Mouse (Mus musculus): ENCODE results near the gene Tmem42. TPM values are rescaled to one million over a fixed set of nuclear protein-coding genes. Genes with fewer than 3 reads are reported as not detected.
A peak's percentile ranks its signal among the peaks of the same experiment; 100 is the strongest.

Tmem42 gene
- 10 to 100 TPM; 12.2 to 12.9 TPM for total RNA-seq (2021)
- 15.3 and 22.5 TPM in 2 replicates for polyA plus RNA-seq (2012; rRNA removed)
- long read RNA-seq, transcript Tmem42-201 (3 exons, 1,041 nt): major isoform, 23 of 23 reads
- long read RNA-seq, partial matches to known transcripts: 0 of 23 reads
- long read RNA-seq, other reads (novel, unspliced or antisense): 0 of 23 reads

DNA sequence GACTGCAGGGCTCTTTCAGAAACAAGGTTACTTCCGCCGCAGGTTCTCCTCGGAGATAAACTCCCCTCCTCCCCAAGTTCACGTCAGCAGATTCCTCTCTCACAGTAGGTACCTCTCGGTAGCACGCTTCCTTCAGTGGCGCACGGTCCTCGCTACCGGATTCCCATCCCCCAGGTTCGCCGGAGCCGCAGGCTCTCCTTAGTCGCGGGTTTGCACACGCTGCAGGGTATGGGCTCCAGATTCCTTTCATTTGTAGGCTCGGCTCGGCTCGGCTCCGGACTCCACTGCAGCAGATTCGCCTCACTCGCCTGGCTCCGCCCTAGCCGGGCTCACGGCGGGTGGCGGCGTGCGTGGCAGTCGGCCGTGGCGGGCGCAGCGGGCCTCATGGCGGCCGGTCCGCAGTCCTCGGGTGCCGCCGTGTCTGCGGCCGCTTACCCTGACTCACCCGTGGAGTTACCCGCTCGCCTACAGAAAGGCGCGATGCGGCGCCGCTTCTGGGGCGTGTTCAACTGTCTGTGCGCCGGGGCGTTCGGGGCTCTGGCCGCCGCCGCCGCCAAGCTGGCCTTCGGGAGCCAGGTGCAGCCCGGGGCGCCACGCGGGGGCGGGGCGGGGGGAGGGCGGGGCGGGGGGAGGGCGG is at the start of gene Tmem42:
Gene Tmem42, plus strand, starts transcription at position 332 of the 637 bp plus-strand sequence.
- peaks cover 4% of the 10 kb centered on the region for H3K4me1 ChIP-seq (ENCODE audit: control insufficient read depth, insufficient read depth, low read length)
- peak within 1 kb of the TSS; percentile 90 for H3K9ac ChIP-seq (ENCODE audit: low read depth, low read length)
- H3K79me2 ChIP-seq (replicated peaks; ENCODE audit: control insufficient read depth, insufficient read depth, low read length): no peaks in the 10 kb centered on the region
- peak within 1 kb of the TSS; percentile 60 for H3K4me3 ChIP-seq
- no peaks in the 10 kb centered on the region for H3K27me3 ChIP-seq (ENCODE audit: control insufficient read depth, insufficient read depth, low read length)
- DNase-seq: peak; percentile 89 to 93
- H3K27ac ChIP-seq: peak within 1 kb of the TSS; percentile 91
- intact Hi-C loops (cut with DNase I): loop anchor here (1.0 to 5.0 kb wide), 3 partner anchors 69 to 216 kb away; partner anchors contain the start of genes 1110059G10Rik, Exosc7, Kif15 and Tcaim
- no peaks in the 10 kb centered on the region for H3K36me3 ChIP-seq (ENCODE audit: control insufficient read depth, insufficient read depth, low read length)
- TF ChIP-seq CTCF (IDR thresholded peaks at IDR 0.05): no peak
- TF ChIP-seq POLR2A (IDR thresholded peaks at IDR 0.05; ENCODE audit: insufficient read depth, low read depth, low read length): no peak
- TF ChIP-seq EP300 (IDR thresholded peaks at IDR 0.05; ENCODE audit: insufficient read depth, low read depth, low read length): no peak
- WGBS: under 1% methylated on average over 66 of the region's 69 CpGs

DNA sequence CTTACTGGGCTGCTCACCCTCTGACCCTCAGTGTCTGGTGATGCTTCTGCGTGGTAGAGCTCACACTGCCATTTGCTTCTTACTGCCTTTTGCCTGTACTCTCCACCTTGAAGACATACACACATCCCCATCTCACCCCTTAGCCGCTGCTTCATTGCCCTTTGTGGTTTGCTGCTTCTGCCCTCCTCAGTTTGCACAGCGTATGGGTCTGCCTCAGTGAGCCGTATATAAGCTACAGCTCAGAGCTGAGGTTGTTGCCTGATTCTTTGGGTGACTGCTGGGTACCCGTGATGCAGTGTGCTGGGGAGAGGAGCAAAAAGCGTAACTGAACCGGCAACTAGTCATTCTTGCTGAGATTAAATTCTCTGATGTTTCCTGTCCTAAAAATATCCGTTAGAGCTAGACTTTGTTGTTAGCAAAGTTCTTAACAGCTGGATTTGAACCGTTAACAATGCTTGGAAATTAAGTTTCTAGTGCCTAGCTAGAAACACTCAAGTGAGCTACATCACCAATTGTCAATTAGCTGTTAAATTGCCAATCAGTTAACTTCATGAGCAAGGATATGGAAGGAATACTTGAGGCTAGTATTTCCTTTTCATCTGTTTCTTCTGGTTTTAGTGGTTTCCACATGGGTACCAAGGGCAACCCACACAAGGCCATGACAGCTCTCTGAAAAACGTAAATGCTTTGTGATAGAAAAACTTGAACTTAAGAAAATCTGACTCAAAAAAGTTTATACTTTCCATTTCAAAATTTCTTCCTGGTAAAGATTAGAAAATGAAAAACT is 22.5 kb upstream of the Tmem42 start:
- Histone ChIP-seq H3K4me3 (no peak overlapping the region), H3K36me3 (ENCODE audit: control insufficient read depth, insufficient read depth, low read length) (no peaks in the 10 kb centered on the region), H3K4me1 (ENCODE audit: control insufficient read depth, insufficient read depth, low read length) (no peaks in the 10 kb centered on the region), H3K27ac (no peak overlapping the region), H3K27me3 (ENCODE audit: control insufficient read depth, insufficient read depth, low read length) (no peaks in the 10 kb centered on the region), H3K9ac (ENCODE audit: low read depth, low read length) (no peak overlapping the region), H3K79me2 (replicated peaks; ENCODE audit: control insufficient read depth, insufficient read depth, low read length) (no peaks in the 10 kb centered on the region)
- no peak for DNase-seq
- TF ChIP-seq EP300 (IDR thresholded peaks at IDR 0.05; ENCODE audit: insufficient read depth, low read depth, low read length) (no peak), CTCF (IDR thresholded peaks at IDR 0.05) (no peak), POLR2A (IDR thresholded peaks at IDR 0.05; ENCODE audit: insufficient read depth, low read depth, low read length) (no peak)
- WGBS: 88% methylated on average over 10 of the region's 10 CpGs
- intact Hi-C loops (cut with DNase I): no loop called here

DNA sequence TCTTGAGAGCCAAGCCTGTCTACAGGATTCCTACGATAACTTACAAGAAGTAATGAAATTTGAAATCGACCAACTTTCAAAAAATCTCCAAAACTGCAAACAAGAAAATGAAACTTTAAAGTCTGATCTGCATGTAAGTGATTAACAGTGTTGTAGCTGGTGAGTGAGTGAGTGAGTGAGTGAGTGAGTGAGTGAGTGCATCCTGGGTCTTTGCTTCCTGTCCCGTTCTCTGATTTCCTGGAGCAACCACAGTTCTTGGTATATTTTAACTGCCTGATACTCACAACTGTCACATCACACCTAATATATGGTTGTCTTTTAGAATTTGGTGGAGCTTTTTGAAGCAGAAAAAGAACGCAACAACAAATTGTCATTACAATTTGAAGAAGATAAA is 21.9 kb upstream of the Tmem42 start:
- Histone ChIP-seq H3K79me2 (replicated peaks; ENCODE audit: control insufficient read depth, insufficient read depth, low read length) (no peaks in the 10 kb centered on the region), H3K4me1 (ENCODE audit: control insufficient read depth, insufficient read depth, low read length) (no peaks in the 10 kb centered on the region), H3K9ac (ENCODE audit: low read depth, low read length) (no peak overlapping the region), H3K4me3 (no peak overlapping the region), H3K36me3 (ENCODE audit: control insufficient read depth, insufficient read depth, low read length) (no peaks in the 10 kb centered on the region), H3K27ac (no peak overlapping the region), H3K27me3 (ENCODE audit: control insufficient read depth, insufficient read depth, low read length) (no peaks in the 10 kb centered on the region)
- DNase-seq: no peak
- WGBS: 89% methylated on average over 4 of the region's 4 CpGs
- intact Hi-C loops (cut with DNase I): no loop called here
- no peak for TF ChIP-seq POLR2A (IDR thresholded peaks at IDR 0.05; ENCODE audit: insufficient read depth, low read depth, low read length)
- no peak for TF ChIP-seq EP300 (IDR thresholded peaks at IDR 0.05; ENCODE audit: insufficient read depth, low read depth, low read length)
- no peak for TF ChIP-seq CTCF (IDR thresholded peaks at IDR 0.05)

DNA sequence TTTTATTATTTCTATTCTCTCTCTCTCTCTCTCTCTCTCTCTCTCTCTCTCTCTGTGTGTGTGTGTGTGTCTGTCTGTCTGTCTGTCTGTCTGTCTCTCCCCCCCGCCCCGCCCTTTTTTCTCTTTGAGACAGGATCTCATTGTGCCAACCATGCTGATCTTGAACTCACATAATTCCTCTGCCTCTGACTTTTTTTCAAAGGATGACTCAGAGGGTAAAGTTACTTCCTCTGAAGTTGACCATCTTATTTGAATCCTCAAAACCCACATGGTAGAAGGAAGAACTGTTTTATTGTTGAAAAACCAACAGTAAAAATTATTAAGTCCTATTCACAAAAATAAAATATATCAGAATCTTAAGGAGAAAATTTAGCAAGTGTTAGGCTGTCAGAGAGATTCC is 16.4 kb upstream of the Tmem42 start:
- Histone ChIP-seq H3K4me3 (no peak overlapping the region), H3K27me3 (ENCODE audit: control insufficient read depth, insufficient read depth, low read length) (no peaks in the 10 kb centered on the region), H3K36me3 (ENCODE audit: control insufficient read depth, insufficient read depth, low read length) (no peaks in the 10 kb centered on the region), H3K79me2 (replicated peaks; ENCODE audit: control insufficient read depth, insufficient read depth, low read length) (no peaks in the 10 kb centered on the region), H3K9ac (ENCODE audit: low read depth, low read length) (no peak overlapping the region), H3K27ac (no peak overlapping the region), H3K4me1 (ENCODE audit: control insufficient read depth, insufficient read depth, low read length) (no peaks in the 10 kb centered on the region)
- intact Hi-C loops (cut with DNase I): no loop called here
- DNase-seq: no peak
- 92% methylated on average over 2 of the region's 2 CpGs for WGBS
- TF ChIP-seq POLR2A (IDR thresholded peaks at IDR 0.05; ENCODE audit: insufficient read depth, low read depth, low read length): no peak
- TF ChIP-seq EP300 (IDR thresholded peaks at IDR 0.05; ENCODE audit: insufficient read depth, low read depth, low read length): no peak
- TF ChIP-seq CTCF (IDR thresholded peaks at IDR 0.05): no peak

DNA sequence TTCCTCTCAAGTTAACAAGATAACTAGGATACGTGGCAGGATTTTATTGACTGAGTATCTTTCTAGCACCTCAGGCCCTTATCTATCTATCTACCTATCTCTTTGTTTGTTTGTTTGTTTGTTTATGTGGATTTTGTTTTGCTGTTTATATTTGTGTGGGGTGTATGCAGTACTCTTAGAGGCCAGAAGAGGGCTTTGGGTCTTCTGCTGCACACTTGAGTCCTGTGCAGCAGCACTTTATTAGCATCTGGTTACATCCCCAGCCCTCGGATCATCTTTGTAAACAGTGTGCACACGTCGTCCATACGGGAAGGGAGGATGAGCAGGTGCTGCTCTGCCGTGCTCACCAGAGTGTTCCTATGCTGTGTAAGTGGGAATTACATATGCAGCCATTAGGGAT is 15.1 kb upstream of the Tmem42 start:
- no peak for DNase-seq
- intact Hi-C loops (cut with DNase I): no loop called here
- WGBS: 85% methylated on average over 6 of the region's 6 CpGs
- Histone ChIP-seq H3K79me2 (replicated peaks; ENCODE audit: control insufficient read depth, insufficient read depth, low read length) (no peaks in the 10 kb centered on the region), H3K9ac (ENCODE audit: low read depth, low read length) (no peak overlapping the region), H3K27ac (no peak overlapping the region), H3K36me3 (ENCODE audit: control insufficient read depth, insufficient read depth, low read length) (no peaks in the 10 kb centered on the region), H3K4me1 (ENCODE audit: control insufficient read depth, insufficient read depth, low read length) (no peaks in the 10 kb centered on the region), H3K4me3 (no peak overlapping the region), H3K27me3 (ENCODE audit: control insufficient read depth, insufficient read depth, low read length) (no peaks in the 10 kb centered on the region)
- TF ChIP-seq CTCF (IDR thresholded peaks at IDR 0.05) (peak; percentile 61), POLR2A (IDR thresholded peaks at IDR 0.05; ENCODE audit: insufficient read depth, low read depth, low read length) (no peak)

All from heart, adult 2 months (tissue).